Mouse (Mus musculus) spleen, postnatal 14 days (tissue): Measurements from ENCODE around the gene Insyn1.

ENCODE experiments used
- DNase-seq, 2 experiments: peaks; one replicate each; pipeline ENCODE4 v3.0.0; 2021 to 2022; ENCODE audit warnings: low spot score in 2 of 2

Gene Insyn1

DNA sequence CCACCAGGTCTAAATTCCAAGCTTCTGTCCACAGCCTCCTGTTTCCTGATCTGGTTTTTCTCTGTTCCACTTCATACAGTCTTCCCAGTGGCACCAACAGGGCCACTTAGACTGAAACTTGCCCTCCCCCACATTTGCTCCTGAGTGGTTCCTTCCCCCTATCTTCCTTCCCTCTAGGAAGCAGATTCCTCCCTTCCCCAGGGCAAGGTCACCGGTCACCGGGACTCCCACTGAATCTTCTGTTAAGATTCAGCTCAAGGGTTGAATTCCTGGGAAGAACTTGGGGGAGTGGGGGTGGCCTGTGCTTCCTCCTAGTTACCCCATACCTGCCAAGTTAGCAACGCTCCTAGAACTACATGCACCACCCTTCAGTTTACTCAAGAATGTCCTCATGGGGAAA is 1.3 kb upstream of the Insyn1 start:
- DNase-seq, result no peak

DNA sequence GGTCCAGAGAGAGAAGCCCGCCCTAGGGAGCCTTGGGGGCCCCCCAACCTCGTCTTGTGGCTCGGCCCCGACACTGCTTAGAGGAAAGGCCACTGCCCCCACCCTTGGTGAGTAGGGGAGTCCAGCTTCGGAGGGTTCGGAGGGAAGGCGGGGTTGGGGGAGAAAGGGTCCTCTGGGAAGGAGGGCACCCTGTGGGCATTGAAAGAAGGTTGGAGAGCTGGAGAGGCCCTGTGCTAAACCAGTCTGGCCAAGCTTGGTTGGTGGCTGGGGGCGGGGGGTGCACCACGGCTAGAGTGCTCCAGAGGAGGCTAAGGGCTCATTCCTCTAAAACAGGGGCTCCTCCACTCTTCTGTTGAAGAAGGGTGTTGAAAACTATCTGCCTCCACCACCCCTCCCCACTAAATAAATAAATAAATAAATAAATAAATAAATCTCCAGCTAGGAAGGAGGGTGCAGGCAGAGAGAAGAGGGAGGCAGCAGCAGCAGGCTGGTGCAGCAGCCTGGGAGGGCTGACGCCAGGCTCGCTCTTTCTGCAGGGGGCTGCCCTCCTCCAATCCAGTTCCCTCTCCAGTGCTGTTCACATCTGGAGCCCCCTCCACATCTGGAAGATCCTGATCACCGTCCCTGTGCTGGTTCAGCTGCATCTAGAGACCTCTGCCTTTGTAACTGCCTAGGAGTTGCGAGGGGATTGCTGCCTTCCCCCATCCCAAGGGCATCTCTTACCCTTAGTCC is 896 bp downstream of the Insyn1 start:
- no peak for DNase-seq

DNA sequence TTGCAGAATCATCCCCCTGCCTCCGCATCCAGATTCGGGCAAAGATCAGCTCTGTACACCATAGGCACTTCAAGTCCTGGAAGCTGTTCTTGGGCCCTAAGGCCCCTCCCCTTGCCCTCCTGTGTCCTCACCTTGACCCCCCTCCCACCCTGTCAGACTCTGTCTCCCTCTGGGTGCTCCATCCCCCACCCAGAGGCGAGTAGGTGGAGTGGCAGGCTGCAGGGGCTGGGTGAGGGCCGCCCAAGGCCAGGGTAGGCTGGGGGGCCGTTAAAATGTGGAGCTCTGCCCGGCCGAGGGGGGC is 1.4 kb downstream of the Insyn1 start:
- DNase-seq, result no peak

DNA sequence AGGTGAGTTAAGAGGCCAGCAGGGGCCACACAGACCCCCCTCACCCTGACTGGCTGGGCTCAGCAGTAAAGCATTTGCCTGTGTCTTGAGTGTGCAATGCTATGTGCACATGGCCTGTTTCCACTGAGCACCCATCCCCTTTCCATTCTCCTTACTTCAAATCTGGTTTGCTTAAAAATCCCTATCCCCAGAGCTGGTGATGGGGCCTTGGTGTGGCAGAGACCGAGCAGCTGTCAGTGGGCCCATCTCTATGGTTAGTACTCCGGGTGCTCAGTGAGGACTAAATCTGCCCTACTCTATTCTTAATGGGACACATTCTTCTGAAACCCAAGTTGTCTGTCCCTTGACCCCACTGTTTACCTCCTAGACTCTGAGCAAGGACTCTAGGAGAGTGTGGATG is 2.0 kb downstream of the Insyn1 start:
- no peak for DNase-seq

DNA sequence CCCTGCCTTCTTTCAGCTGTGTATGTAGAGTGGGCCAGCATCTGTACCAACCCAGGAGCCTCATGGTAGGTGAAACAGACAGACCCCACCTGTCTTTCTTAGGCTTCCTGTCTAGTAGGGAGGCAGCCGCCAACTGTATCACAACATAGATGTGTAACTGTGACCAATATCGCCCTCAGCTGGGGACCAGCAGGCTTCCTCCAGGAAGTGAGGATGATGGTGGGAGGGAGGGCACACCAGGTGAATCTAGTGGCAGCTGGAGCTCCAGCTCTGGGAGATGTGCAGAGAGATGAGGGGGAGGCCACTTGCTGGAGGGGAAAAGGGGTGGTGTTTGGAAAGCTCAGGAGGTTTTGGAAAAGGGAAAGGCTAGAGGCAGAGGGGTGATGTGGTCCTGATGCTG is 6.6 kb downstream of the Insyn1 start:
- no peak for DNase-seq

DNA sequence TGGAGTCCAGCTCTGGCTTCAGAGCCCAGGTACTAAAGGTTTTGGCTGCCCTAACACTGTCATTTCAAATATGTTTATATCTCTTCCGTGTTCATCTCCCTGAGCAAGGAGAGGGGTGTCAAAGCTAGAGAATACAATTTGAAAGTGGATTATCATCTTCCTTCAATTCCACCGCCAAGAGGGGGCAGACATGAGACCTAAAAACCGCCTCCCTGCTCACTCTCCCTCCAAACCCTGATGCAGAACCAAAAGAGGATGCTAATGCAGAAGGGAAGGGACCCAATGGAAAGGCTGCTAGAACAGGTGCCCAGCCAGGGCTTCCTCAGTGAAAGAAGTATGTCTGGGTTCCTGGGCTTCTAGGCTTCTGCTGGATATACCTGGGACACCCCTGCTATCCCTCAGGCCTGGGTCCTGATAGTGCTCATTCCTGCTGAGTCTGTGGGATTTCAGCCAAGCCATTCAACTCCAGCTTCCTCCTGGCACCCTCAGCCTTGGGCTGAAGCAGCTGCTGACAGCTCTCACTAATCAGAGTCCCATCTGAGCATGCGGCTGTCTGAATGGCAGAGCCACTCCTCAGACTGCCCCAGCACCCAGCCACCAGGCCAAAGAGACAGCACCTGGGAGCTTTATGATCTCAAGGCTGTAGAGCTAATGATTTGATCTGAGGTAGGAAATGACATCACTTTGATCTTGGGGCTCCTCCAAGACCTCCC is 8.2 kb downstream of the Insyn1 start:
- no peak for DNase-seq

DNA sequence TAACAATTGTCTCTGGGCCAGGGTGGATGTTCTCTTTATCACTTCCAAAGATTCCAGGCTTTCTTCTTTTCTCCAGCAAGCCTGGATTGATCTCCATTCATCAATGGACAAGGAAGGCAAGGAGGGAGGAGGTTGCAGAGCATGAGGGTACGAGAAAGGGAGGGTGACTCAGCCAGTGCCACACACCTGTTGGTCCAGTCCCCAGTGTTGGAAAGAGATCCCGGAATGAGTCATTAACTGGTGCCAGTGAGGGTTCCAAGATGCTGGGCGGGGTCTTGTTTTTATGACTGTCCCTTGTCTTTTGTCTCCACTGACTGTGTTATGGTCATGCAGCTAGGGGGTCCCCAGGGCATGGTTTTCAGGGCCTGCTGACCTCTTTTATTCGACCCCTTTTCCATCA is 9.5 kb downstream of the Insyn1 start:
- DNase-seq, result no peak

DNA sequence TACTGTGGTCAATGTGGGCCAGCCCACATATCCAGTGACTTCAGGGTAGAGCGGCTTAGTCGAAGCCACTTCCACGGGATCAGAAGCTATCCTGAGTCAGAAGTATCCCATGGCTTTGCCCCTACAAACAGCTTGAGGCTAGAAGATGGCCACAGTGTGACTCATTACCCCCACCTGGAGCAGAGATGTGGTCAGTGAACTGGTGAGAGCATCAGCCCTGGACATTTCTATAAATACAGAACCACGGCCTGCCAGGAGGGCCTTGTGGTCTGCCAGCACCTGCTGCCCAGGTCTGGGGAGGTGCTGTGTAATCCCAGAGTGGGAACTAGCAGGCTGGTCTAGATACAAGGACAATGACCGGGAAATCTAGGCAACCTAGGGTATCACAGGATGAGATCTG is 12.5 kb downstream of the Insyn1 start:
- no peak for DNase-seq

DNA sequence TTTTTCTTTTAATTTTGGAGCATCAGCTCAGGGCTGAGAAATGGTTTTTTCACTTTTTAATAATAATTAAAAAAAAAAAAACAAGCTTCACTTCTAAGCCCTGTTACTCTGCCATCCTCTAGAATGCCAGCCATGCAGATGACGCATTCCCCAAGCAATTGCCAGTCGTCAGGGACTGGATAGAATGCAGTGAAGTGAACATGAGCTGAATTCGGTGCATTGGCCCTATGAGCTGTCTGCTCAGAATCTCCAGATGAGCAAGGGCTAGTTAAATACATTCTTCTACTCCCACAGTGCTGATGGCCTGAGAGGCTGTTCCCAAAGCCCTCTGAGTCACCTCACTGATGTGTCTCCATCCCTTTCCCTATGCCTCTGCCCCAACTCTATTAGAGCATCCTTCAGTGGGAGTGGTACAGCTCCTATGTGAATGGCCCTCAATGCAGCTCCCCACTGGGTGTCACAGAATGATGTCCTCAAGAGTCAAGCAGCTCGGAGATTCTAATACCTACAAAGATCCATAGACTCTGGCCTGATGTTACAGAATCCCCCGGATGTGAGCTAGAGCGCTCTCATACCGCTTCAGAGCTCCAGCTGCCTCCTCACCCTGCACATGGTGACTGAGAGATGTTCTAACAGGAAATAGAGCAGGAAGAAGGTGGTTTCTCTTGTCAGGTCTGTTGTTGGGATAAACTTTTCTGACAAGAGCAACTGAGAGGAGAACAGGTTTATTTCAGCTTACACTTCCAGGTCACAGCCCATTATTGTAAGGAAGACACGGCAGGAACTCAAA is 19.0 kb downstream of the Insyn1 start:
- DNase-seq, result no peak

DNA sequence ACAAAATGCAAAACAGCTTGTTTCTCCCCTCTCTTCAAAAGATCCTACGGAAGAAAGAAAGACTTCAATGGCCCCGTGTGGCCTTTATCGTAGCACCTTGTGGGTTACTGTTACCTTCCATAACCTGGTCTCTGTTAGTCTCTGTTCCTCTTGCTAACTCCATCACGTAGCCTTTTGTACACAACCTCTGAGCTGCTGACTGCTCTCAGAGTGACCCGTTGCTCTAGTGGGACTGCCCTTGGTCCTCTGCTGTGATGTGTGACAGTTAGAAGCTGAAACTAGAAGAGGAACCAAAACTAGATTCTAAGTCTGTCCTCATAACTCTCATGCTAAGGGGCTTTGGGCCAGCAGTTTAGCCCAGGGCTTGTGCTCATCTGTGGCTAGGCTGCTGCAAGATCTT is 22.0 kb downstream of the Insyn1 start:
- peak in 1 of 2 experiments; percentile 12 for DNase-seq

DNA sequence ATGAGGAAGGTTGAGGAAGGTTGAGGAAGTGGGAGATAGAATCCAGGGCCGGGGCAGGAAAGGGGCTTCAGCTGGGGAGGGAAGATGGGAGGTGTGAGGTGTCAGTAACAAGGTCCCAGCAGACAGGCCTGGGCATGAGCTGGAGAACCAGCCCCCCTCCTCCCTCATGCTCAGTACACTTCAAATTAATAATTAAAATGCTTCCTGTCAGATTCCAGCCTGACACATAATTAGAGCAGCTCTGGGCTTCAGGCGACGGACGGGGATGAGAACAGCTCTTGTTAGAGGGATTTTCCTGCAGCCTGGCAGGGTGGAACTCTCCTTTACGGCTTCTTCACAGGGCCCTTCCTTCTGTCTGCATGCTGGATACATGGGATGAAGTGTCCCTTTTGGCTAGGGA is 25.3 kb downstream of the Insyn1 start:
- DNase-seq, result no peak

DNA sequence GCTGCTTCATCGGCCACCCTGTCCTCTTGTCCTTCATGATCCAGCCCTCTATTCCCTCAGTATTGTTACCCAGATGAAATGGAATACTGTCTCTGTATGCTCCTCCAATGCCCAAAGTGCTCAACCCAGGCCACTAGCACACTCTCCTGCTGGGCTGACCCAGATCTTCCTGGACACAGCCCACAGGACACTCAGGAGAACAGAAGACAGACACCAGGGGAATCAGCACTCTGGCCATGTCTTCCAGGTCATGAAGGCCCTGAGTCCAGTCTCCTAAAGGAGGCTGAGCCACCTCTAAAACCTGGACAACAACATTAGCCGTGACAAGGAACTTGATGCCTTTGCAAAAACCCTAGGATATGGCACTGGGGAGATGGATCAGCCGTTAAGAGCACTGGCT is 28.1 kb downstream of the Insyn1 start:
- DNase-seq, result no peak

DNA sequence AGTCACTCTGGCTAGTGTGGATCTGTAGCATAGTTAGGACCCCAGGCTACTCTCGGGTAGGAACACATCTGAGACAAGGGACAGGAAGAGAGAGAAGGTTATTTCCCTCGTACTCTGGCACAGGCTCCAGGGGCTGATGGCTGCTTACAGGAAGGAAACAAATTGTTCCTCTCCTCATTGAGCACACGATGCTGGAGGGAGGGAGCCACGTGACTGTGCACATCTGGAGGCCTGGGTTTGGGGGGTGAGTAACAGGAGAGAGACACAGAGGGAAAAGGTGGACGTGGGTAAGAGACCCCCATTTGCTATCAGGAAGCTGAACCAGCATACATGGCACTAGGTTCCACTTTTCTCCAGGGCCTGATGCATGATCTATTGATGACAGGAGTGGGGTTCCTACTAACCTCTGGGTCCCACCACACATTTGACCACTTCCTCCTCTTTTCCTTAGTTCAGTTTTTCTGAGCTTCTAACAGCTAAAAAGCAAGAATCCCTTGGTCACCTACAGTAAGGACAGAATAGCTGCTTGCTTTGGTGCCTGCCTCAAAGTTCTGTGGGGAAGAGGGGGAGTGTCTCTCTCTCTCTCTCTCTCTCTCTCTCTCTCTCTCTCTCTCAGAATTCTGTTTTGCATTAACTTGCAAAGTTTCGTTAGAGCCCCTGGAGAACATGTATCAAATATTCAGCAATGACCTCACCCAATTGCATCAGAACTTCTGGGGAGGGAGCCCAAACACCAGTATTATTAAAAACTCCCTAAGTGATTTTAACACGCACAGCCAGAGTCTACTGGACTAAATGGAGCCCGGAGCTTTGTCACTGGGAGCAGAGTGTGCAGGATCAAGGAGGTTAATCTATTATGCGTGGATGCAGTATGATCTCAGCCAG is 29.7 kb downstream of the Insyn1 start:
- no peak for DNase-seq

DNA sequence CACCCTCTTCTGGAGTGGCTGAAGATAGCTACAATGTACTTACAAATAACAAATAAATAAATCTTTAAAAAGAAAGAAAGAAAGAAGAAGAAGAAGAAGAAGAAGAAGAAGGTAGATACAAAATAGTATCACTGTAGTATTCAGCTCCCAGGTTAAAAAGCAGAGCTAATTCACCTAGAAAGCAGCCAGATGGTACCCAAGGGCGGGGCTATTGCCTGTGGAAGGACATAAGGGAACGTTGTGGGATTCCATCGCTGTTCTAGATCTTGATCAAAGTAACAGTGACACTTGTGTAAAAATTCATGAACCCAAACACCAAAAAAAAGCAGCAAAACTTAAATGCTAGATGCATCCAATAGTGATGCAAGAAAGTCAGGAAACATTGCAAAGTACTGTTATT is 31.6 kb downstream of the Insyn1 start:
- no peak for DNase-seq

DNA sequence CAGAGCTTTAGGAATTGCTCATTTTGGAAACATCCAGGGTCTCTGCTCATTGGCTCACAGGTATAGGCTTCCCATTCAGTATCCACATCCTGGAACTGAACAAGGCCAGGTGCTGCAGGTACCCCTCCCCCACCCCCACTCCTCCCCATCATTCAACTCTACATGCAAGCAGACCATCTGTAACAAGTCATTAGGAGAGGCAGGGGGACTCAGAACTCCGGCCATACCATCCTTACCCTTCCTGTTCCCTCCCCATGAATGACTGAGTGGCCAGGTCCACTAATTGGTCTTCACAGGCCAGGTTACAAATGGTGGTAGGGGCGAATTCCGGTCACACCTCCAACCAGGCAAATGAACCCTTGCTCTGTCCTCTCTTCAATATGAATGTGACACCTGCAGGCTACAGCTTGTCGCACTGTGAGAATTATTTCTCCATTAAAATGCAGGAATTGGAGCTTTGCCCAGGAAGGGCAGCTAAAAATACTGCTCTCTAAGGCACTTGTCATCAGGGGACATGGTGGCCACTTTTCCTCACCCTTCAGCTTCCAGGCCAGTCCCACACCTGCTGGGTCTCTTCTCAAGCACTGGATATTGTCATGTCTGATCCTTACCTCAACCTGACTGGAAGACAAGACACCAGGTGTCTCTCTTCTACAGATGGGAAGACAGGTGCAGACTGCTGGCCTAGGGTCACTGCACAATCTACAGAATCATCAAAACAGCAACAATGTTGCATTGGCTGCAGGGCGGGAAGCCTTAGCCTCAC is 32.6 kb downstream of the Insyn1 start:
- no peak for DNase-seq

DNA sequence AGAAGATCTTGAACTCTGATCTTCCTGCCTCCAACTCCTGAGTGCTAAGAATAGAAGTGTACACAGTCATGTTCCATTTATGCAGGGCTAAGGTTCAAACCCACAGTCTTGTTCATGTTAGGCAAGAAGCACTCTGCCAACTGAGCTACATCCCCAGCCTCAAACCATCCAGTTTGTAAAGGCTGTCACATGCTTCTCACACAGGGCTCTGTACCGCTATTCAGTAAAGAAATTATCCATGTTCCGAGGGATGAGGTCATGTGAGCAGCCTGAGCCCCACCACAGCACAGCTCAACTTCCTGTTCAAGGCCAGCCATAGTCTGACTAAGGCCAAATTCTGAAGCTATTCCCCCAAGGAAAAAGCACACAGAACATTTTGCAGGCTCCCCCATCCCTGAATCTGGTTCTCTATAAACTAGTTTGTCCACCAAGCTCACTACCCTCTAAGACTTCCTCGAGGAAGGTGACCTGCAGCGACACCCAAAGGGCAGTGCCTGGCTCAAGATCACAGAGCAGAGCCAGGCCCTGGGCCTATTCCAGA is 33.5 kb downstream of the Insyn1 start:
- no peak for DNase-seq

DNA sequence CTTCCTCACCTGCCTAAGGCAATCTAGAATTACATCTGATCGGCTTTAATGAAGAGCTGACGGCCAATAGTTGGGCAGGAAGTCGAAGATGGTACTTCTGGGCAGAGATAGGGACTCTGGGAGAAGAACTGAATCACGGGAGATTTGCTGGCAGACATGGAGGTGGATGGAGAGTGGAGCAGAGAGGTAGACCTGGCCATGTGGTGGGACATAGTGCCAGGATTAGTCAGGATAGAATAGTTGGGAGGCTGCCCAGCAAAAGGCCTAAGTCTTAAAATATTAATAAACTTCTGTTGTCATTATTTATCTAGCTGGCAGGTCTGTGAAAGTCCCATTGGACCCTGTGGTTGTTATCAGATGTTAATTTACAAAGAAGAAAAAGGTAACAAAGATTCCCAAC is 36.7 kb downstream of the Insyn1 start:
- no peak for DNase-seq

DNA sequence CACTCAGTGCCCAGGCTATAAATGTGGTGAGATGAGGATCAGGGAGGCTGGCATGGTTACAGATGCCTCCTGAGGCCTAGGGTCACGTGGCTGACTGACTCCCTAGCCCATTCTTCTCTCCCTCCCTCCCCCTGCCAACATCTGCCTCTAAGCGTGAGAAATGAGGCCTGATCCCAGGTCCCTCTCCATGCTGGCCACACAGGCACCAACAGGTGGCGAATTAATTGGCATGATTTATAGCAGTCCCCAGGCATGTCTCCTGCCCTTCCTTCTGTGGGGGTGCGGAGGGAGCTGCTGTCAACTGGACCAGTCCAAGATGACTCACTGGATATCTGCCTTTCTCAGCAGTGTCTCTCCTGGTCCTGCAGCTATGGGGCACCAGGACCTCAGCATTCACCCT is 39.4 kb downstream of the Insyn1 start:
- no peak for DNase-seq

DNA sequence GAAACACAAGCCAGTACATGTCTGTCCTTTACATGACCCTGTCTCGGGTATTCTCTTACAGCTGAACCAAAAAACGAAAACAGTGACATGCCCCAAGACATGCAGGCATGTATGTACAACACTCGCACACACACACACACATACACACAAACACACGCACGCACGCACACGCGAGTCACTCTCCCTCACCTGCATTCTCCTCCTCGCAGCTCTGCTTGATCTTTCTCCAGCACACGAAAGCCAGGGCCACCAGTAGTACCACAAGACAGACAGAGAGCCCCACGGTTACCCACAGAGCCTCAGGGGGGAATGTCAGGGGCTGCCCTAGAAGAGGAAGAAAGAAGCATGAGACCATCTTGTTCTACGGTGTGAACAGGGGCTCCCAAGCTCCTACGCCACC is 42.0 kb downstream of the Insyn1 start:
- no peak for DNase-seq

DNA sequence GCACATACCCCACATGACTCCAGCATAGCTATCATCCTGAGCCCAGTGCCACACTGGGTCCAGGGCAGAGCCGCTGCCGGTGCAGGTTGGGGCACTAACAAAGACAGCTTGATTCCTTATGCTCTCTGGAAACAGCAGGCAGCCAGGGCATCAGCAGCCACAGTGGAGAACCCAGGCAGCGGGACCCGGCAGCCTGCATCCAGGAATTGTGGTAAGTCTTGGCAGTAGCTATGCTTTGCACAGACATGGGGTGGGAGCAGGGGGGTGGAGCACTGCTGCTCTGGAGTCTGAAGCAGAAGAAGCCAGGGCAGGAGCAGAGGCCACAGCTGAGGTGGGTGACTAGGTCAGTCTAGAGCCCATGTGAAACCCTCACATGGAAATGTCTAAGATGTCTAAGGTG is 43.8 kb downstream of the Insyn1 start:
- DNase-seq, result no peak

DNA sequence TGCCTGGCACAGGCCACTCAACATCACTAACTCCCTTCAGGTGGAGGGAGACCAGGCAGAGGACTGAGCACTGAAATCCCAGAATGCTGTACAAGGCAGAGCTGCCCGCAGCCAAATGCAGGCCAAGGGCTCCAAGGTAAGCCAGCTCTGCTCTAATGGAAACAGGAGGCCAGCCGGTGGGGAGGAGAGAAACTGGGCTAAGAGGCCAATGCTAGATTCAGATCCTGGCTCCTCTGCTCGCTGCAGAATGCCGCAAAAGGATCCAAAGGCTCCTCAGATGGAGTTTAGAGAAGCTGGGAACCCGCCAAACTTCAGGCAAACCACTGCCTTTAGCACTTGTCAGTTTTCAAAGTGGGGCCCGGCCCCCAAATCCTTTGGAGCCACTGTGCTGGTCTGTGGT is 44.9 kb downstream of the Insyn1 start:
- DNase-seq, result no peak
